Mouse (Mus musculus) midbrain, embryonic 14.5 days (tissue): ENCODE data around the gene Aldh1l1. TPM values are rescaled to one million over a fixed set of nuclear protein-coding genes. Genes with fewer than 3 reads are reported as not detected.

Source experiments
- ATAC-seq: fragments of 200-750 bp; cut with Nextera tagmentation; 2 replicates; pipeline ENCODE4 v1.8.0; 2017; ENCODE audit warnings: moderate number of reproducible peaks, moderate library complexity; ENCODE audit not compliant: low FRiP score, low TSS enrichment
- DNase-seq: peaks from one replicate; pipeline ENCODE4 v3.0.0-alpha.2; 2015
- H3K27ac ChIP-seq: fragments of 300-500 bp; sonication (generic); replicated peaks from 2 replicates; pipeline ENCODE4 v1.5.1; 2014; ENCODE audit warnings: mild to moderate bottlenecking, low read depth, low read length, moderate library complexity
- H3K27me3 ChIP-seq: fragments of 300-500 bp; sonication (generic); 2 replicates; pipeline ENCODE4 v1.6.1; 2014; ENCODE audit warnings: low read length, control low read depth, mixed read lengths; ENCODE audit not compliant: control insufficient read depth, insufficient read depth
- H3K36me3 ChIP-seq: fragments of 300-500 bp; sonication (generic); 2 replicates; pipeline ENCODE4 v1.6.1; 2014; ENCODE audit warnings: low read length, control low read depth; ENCODE audit not compliant: control insufficient read depth, insufficient read depth
- H3K4me1 ChIP-seq: fragments of 300-500 bp; sonication (generic); 2 replicates; pipeline ENCODE4 v1.6.1; 2014; ENCODE audit warnings: mild to moderate bottlenecking, antibody characterized with exemption, low read length, control low read depth; ENCODE audit not compliant: control insufficient read depth, insufficient read depth
- H3K4me2 ChIP-seq: fragments of 300-500 bp; sonication (generic); 2 replicates; pipeline ENCODE4 v1.6.1; 2014; ENCODE audit warnings: mild to moderate bottlenecking, low read length, moderate library complexity
- H3K4me3 ChIP-seq: fragments of 300-500 bp; sonication (generic); replicated peaks from 2 replicates; pipeline ENCODE4 v1.5.1; 2014; ENCODE audit warnings: low read depth, low read length
- H3K9ac ChIP-seq: fragments of 300-500 bp; sonication (generic); replicated peaks from 2 replicates; pipeline ENCODE4 v1.6.1; 2014; ENCODE audit warnings: mild to moderate bottlenecking, low read length, moderate library complexity
- H3K9me3 ChIP-seq: fragments of 300-500 bp; sonication (generic); 2 replicates; pipeline ENCODE4 v1.6.1; 2016; ENCODE audit warnings: low read length, control low read depth, mixed read lengths; ENCODE audit not compliant: control insufficient read depth
- WGBS: fragments of 180-500 bp; shearing (Covaris S2); extraction: QIAGEN DNeasy Blood & Tissue Kit; methylation state at CpG from one replicate; pipeline ENCODE4 v1.1.7; 2014; 5-methylcytosine and 5-hydroxymethylcytosine counted together
- polyA plus RNA-seq: library from polyadenylated mRNA; unstranded; fragments of >200 nt; fragmentation: Nextera tagmentation; extraction: Ambion mirVana; gene quantifications from 2 replicates; pipeline ENCODE4 v1.2.1, GENCODE M21; 2014

Aldh1l1 gene
- polyA plus RNA-seq, 1 experiment from 2014 or later, result 44.5 TPM

- 87% methylated on average over 8 of the region's 8 CpGs for WGBS
- no peak overlapping the region for H3K4me2 ChIP-seq
These were observed 127.0 kb downstream of the Aldh1l1 start for GRCm38 (mm10) chr6:90613277-90613676.

GRCm38 (mm10) chr6:90615362-90615761 is 129.1 kb downstream of the Aldh1l1 start:
- DNase-seq (no peak), ATAC-seq (no peak)
- Histone ChIP-seq H3K36me3 (no peaks in the 10 kb centered on the region), H3K9ac (no peak overlapping the region), H3K4me2 (no peak overlapping the region), H3K4me1 (no peaks in the 10 kb centered on the region), H3K4me3 (no peak overlapping the region), H3K27me3 (no peaks in the 10 kb centered on the region), H3K9me3 (no peaks in the 10 kb centered on the region), H3K27ac (no peak overlapping the region)
- WGBS, result 74% methylated on average over 7 of the region's 7 CpGs

More at GRCm38 (mm10) chr6:90613277-90613676, 127.0 kb downstream of the Aldh1l1 start:
- H3K4me1 ChIP-seq, result no peaks in the 10 kb centered on the region
- H3K27me3 ChIP-seq, result no peaks in the 10 kb centered on the region
- ATAC-seq (no peak), DNase-seq (no peak)
- no peak overlapping the region for H3K4me3 ChIP-seq
- no peak overlapping the region for H3K9ac ChIP-seq
- no peaks in the 10 kb centered on the region for H3K36me3 ChIP-seq
- H3K27ac ChIP-seq, result no peak overlapping the region
- no peaks in the 10 kb centered on the region for H3K9me3 ChIP-seq

GRCm38 (mm10) chr6:90615991-90616390 is 129.8 kb downstream of the Aldh1l1 start:
- H3K27ac ChIP-seq, result no peak overlapping the region
- WGBS, result 73% methylated on average over 6 of the region's 6 CpGs

GRCm38 (mm10) chr6:90616481-90616880 is 130.3 kb downstream of the Aldh1l1 start:
- no peaks in the 10 kb centered on the region; the same call in 1 of the 2 replicates for H3K4me1 ChIP-seq
- H3K36me3 ChIP-seq, result no peaks in the 10 kb centered on the region
- 90% methylated on average over 6 of the region's 6 CpGs for WGBS
- no peaks in the 10 kb centered on the region for H3K9me3 ChIP-seq
- H3K4me2 ChIP-seq, result no peak overlapping the region
- no peak overlapping the region for H3K4me3 ChIP-seq
- H3K27me3 ChIP-seq, result no peaks in the 10 kb centered on the region
- ATAC-seq, result no peak
- DNase-seq, result no peak
- no peak overlapping the region for H3K9ac ChIP-seq
- H3K27ac ChIP-seq, result no peak overlapping the region

More at GRCm38 (mm10) chr6:90615991-90616390, 129.8 kb downstream of the Aldh1l1 start:
- Histone ChIP-seq H3K9me3 (no peaks in the 10 kb centered on the region), H3K4me1 (no peaks in the 10 kb centered on the region; the same call in 1 of the 2 replicates), H3K4me2 (no peak overlapping the region), H3K27me3 (no peaks in the 10 kb centered on the region), H3K4me3 (no peak overlapping the region), H3K9ac (no peak overlapping the region), H3K36me3 (no peaks in the 10 kb centered on the region)
- no peak for DNase-seq
- ATAC-seq, result no peak

GRCm38 (mm10) chr6:90618274-90618673 is 132.0 kb downstream of the Aldh1l1 start:
- Histone ChIP-seq H3K4me3 (no peak overlapping the region), H3K9ac (no peak overlapping the region), H3K4me1 (no peaks in the 10 kb centered on the region; the same call in 1 of the 2 replicates), H3K27me3 (no peaks in the 10 kb centered on the region), H3K27ac (no peak overlapping the region), H3K36me3 (no peaks in the 10 kb centered on the region), H3K4me2 (no peak overlapping the region), H3K9me3 (no peaks in the 10 kb centered on the region)
- ATAC-seq (no peak), DNase-seq (no peak)
- 84% methylated on average over 4 of the region's 4 CpGs for WGBS

GRCm38 (mm10) chr6:90618821-90619636 is 132.8 kb downstream of the Aldh1l1 start:
- Histone ChIP-seq H3K27ac (no peak overlapping the region), H3K9ac (no peak overlapping the region), H3K27me3 (no peaks in the 10 kb centered on the region), H3K9me3 (no peaks in the 10 kb centered on the region), H3K4me2 (no peak overlapping the region), H3K4me3 (no peak overlapping the region), H3K4me1 (no peaks in the 10 kb centered on the region; the same call in 1 of the 2 replicates), H3K36me3 (no peaks in the 10 kb centered on the region)
- DNase-seq (no peak), ATAC-seq (no peak)
- WGBS, result 85% methylated on average over 19 of the region's 19 CpGs

GRCm38 (mm10) chr6:90619936-90620335 is 133.7 kb downstream of the Aldh1l1 start:
- Histone ChIP-seq H3K27me3 (no peaks in the 10 kb centered on the region), H3K4me3 (no peak overlapping the region), H3K36me3 (no peaks in the 10 kb centered on the region), H3K4me2 (no peak overlapping the region), H3K9ac (no peak overlapping the region), H3K9me3 (no peaks in the 10 kb centered on the region), H3K27ac (no peak overlapping the region), H3K4me1 (no peaks in the 10 kb centered on the region; the same call in 1 of the 2 replicates)
- ATAC-seq (no peak), DNase-seq (no peak)
- 69% methylated on average over 5 of the region's 5 CpGs for WGBS

GRCm38 (mm10) chr6:90620791-90621583 is 134.8 kb downstream of the Aldh1l1 start:
- WGBS, result 34% methylated on average over 9 of the region's 9 CpGs
- no peak for DNase-seq
- Histone ChIP-seq H3K4me1 (no peaks in the 10 kb centered on the region; the same call in 1 of the 2 replicates), H3K9me3 (no peaks in the 10 kb centered on the region), H3K27ac (no peak overlapping the region), H3K9ac (no peak overlapping the region), H3K36me3 (no peaks in the 10 kb centered on the region), H3K4me3 (no peak overlapping the region), H3K4me2 (no peak overlapping the region), H3K27me3 (no peaks in the 10 kb centered on the region)
- no peak for ATAC-seq
